Mouse (Mus musculus): ENCODE measurements at regions not wholly inside any gene's neighbourhood (a gene's known extent, or its start where the extent isn't known, plus 50 kb on each side); places are given as distances from the start of the nearest gene placed in this dataset.

DNA sequence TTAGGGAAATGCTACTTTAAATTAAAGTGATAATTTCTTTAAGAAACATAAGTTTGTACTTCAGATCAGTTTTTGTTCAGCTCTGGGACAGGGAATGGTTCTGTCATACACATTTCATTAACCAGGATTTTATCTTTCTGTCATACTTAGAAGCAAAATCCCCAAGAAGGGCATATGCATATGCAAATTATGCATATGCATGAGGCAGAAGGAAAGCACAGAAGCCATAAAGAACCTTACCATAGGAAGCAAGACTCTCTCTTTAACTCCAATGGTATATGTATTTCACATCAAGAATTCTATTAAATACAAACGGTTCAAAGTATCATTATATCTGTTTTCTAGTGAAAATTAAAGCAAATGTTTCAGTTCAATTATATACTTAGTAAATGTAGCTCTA lies 381.5 kb downstream of the Kcnj3 start:
- Histone ChIP-seq H3K4me3 (ENCODE audit: low read depth, low read length) (no peak overlapping the region), H3K9ac (replicated peaks; ENCODE audit: low read depth, low read length) (no peak overlapping the region), H3K27me3 (ENCODE audit: control insufficient read depth, insufficient read depth, low read length) (no peaks in the 10 kb centered on the region), H3K36me3 (ENCODE audit: control insufficient read depth, insufficient read depth, low read length) (no peaks in the 10 kb centered on the region), H3K9me3 (ENCODE audit: control insufficient read depth, low read length) (no peaks in the 10 kb centered on the region), H3K4me1 (ENCODE audit: control insufficient read depth, insufficient read depth, low read length) (no peaks in the 10 kb centered on the region), H3K27ac (ENCODE audit: low read depth, low read length) (no peak overlapping the region), H3K4me2 (ENCODE audit: low read depth, low read length) (no peak overlapping the region)
- ATAC-seq (ENCODE audit: low read depth) = no peak
- WGBS = 73% methylated on average over 1 of the region's 1 CpGs

DNA sequence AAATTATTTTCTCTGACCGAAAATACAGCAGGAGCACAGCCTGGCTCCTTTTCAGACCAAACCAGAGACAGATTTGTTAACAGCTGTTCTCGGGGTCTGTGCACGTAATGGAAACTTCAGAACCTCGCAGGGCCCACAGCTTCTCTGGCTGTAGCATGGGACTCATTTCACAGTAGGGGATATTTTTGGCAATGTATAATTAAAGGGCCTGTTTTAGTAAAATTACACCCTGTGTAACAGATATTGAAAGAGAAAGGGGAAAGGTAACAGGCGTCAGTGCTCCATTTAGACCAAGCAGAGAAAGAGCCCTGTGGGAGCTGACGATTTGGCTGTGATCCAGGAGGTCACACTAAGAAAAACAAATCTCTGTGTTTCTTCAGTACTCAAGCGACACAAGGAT lies 382.4 kb downstream of the Kcnj3 start:
- peak; percentile 93 for ATAC-seq (ENCODE audit: low read depth)

DNA sequence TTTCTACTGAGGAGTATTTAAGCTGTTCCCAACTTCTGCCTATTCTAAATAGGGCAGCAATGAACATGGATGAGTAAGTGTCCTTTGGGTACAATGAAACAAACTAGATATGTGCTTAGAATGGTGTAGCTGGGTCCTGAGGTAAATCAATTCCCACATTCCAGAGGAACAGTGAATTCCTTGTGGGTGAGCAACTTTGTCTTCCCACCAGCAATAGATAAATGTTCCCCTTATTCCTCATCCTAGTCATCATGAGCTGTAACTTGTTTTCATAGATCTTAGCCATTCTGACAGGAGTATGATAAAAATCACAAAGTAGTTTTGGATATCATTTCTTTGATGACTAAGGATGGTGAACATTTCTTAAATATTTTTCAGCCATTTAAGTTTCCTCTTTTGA lies 387.0 kb downstream of the Kcnj3 start:
- Histone ChIP-seq H3K4me1 (ENCODE audit: control insufficient read depth, insufficient read depth, low read length) (no peaks in the 10 kb centered on the region), H3K36me3 (ENCODE audit: control insufficient read depth, insufficient read depth, low read length) (no peaks in the 10 kb centered on the region), H3K9me3 (ENCODE audit: control insufficient read depth, low read length) (no peaks in the 10 kb centered on the region), H3K27ac (ENCODE audit: low read depth, low read length) (no peak overlapping the region), H3K4me2 (ENCODE audit: low read depth, low read length) (no peak overlapping the region), H3K9ac (replicated peaks; ENCODE audit: low read depth, low read length) (no peak overlapping the region), H3K4me3 (ENCODE audit: low read depth, low read length) (no peak overlapping the region), H3K27me3 (ENCODE audit: control insufficient read depth, insufficient read depth, low read length) (no peaks in the 10 kb centered on the region)
- ATAC-seq (ENCODE audit: low read depth) = no peak

More for the DNA sequence above, 382.4 kb downstream of the Kcnj3 start:
- Histone ChIP-seq H3K36me3 (ENCODE audit: control insufficient read depth, insufficient read depth, low read length) (no peaks in the 10 kb centered on the region), H3K27ac (ENCODE audit: low read depth, low read length) (peak overlapping the region; percentile 30; the same call in 1 of the 2 replicates), H3K4me2 (ENCODE audit: low read depth, low read length) (peak overlapping the region; percentile 31; the same call in 1 of the 2 replicates), H3K27me3 (ENCODE audit: control insufficient read depth, insufficient read depth, low read length) (no peaks in the 10 kb centered on the region), H3K4me3 (ENCODE audit: low read depth, low read length) (no peak overlapping the region), H3K4me1 (ENCODE audit: control insufficient read depth, insufficient read depth, low read length) (no peaks in the 10 kb centered on the region), H3K9me3 (ENCODE audit: control insufficient read depth, low read length) (no peaks in the 10 kb centered on the region), H3K9ac (replicated peaks; ENCODE audit: low read depth, low read length) (no peak overlapping the region)
- 15% methylated on average over 7 of the region's 7 CpGs for WGBS

DNA sequence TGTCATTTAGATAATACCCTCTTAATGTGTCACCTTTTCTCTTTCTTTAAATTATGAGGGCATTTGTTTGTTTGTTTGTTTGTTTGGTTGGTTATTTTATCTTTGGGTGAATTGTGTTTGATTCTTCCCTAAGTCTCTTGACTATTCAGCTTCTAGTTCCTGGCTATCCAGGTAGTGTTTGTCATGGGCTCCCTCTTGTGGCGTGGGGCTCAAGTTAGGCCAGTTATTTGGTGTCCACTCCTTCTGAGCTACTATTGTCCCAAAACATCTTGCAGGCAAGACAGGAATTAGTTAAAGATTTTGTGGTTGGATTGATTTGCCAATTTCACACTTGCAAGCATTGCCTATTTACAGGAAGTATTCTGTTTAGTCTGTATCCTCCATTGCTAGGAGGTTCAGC lies 405.8 kb downstream of the Kcnj3 start:
- no peaks in the 10 kb centered on the region for H3K4me1 ChIP-seq (ENCODE audit: control insufficient read depth, insufficient read depth, low read length)
- H3K4me2 ChIP-seq (ENCODE audit: low read depth, low read length) = no peak overlapping the region

DNA sequence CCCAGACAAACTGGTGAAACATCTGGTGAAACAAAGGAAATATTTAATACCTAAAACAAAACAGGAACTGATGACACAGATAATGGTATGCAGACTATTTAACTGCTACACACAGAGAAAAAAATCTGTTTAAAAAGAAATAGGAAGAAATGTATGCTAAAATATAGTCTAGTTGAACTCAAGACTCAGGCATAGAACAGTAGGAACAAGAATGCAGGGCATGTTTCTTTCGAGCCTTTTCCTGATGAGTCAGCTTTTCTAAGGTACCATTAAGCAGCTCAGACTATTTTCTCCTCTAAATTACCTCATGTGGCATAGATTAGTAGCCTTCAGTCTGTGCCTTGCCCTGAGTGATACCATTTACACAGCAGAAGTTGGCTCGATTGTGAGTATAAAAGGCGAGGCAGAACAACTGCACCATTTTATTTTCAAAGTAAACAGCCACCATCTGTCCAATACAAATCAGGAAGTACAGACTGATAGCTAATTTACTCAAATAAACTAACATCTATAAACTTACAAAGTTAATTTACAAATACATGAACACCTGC lies 411.1 kb downstream of the Kcnj3 start:
- no peak overlapping the region for H3K4me2 ChIP-seq (ENCODE audit: low read depth, low read length)
- no peaks in the 10 kb centered on the region for H3K36me3 ChIP-seq (ENCODE audit: control insufficient read depth, insufficient read depth, low read length)
- no peaks in the 10 kb centered on the region for H3K4me1 ChIP-seq (ENCODE audit: control insufficient read depth, insufficient read depth, low read length)
- no peak overlapping the region for H3K4me3 ChIP-seq (ENCODE audit: low read depth, low read length)
- 48% methylated on average over 3 of the region's 3 CpGs for WGBS
- no peak overlapping the region for H3K27ac ChIP-seq (ENCODE audit: low read depth, low read length)
- H3K9me3 ChIP-seq (ENCODE audit: control insufficient read depth, low read length) = no peaks in the 10 kb centered on the region
- no peak overlapping the region for H3K9ac ChIP-seq (replicated peaks; ENCODE audit: low read depth, low read length)
- ATAC-seq (ENCODE audit: low read depth) = no peak
- H3K27me3 ChIP-seq (ENCODE audit: control insufficient read depth, insufficient read depth, low read length) = no peaks in the 10 kb centered on the region

More for the DNA sequence above, 405.8 kb downstream of the Kcnj3 start:
- WGBS = 56% methylated on average over 1 of the region's 1 CpGs
- H3K9me3 ChIP-seq (ENCODE audit: control insufficient read depth, low read length) = no peaks in the 10 kb centered on the region
- H3K9ac ChIP-seq (replicated peaks; ENCODE audit: low read depth, low read length) = no peak overlapping the region
- H3K27me3 ChIP-seq (ENCODE audit: control insufficient read depth, insufficient read depth, low read length) = no peaks in the 10 kb centered on the region
- no peak overlapping the region for H3K4me3 ChIP-seq (ENCODE audit: low read depth, low read length)
- no peak for ATAC-seq (ENCODE audit: low read depth)
- no peak overlapping the region for H3K27ac ChIP-seq (ENCODE audit: low read depth, low read length)
- no peaks in the 10 kb centered on the region for H3K36me3 ChIP-seq (ENCODE audit: control insufficient read depth, insufficient read depth, low read length)

DNA sequence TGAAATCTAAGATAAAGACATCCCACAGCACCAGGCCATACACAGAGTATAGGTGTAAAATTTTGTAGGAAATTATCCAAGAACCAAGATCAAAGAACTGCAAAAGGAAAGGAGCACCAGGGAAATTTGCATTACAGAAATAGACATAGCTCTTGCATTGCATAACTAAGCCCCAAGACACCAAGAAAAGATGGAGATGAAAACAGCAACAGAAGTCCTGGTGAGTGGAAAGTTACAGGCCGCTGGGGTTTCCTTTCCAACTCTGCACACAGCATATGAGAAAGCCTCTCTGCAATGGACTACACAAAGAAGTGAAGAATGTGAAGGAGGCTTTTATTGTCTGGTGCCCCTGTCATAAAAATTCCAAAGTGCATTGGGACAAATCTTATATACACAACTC lies 426.7 kb downstream of the Kcnj3 start:
- Histone ChIP-seq H3K9ac (replicated peaks; ENCODE audit: low read depth, low read length) (no peak overlapping the region), H3K4me3 (ENCODE audit: low read depth, low read length) (no peak overlapping the region), H3K36me3 (ENCODE audit: control insufficient read depth, insufficient read depth, low read length) (no peaks in the 10 kb centered on the region), H3K4me1 (ENCODE audit: control insufficient read depth, insufficient read depth, low read length) (no peaks in the 10 kb centered on the region), H3K27me3 (ENCODE audit: control insufficient read depth, insufficient read depth, low read length) (no peaks in the 10 kb centered on the region), H3K4me2 (ENCODE audit: low read depth, low read length) (no peak overlapping the region), H3K9me3 (ENCODE audit: control insufficient read depth, low read length) (no peaks in the 10 kb centered on the region), H3K27ac (ENCODE audit: low read depth, low read length) (no peak overlapping the region)
- WGBS = 39% methylated on average over 1 of the region's 1 CpGs
- no peak for ATAC-seq (ENCODE audit: low read depth)

DNA sequence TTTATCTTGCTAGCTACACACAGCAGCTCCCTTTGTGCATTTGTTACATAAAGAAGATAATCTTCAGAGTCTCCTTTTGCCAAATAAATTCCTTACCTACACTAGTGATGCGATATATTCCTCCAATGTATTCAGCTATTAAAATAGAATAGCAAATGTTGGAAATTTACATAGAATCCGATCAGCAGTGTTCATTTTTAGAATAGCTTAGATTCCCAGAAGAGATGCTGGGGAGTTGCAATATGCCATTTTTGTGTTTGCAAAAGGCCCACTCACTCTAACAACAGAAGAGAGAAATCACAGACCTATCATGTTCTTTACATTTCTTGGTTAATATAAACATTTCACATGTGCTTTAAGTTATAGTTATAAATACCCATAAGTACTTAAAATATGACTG lies 454.2 kb downstream of the Kcnj3 start:
- 80% methylated on average over 2 of the region's 2 CpGs for WGBS

DNA sequence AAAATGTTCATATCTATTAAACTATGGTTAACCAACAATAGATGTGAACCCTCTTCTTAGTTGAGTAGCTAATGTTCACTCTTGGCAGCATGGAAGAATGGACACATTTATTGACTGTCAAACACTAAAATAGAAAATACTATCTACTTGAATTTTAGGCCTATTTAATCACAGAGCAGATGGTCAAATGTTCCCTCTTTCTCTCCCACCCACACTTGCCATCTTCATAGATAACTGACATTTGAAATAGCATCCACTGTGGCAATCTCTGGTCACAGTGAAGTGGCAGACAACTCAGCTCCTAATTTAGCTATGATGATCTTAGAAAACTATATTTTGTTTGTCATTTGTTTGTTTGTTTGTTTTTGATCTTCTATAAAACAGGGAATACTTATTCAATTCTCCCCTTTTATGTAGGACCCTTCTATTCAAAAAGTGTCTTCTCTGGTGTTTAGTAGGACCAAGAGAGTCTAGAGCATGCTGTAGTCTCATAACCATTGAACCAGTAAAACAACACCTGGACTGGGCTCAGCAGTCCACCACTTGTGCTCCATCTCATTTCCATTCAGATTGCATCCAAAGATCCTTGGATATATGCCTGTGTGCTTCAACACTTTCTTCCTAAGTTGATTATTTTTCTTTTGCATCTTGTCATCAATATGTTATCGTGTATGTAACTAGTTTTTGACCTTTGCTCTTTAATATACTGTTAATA lies 457.2 kb downstream of the Kcnj3 start:
- no peak for ATAC-seq (ENCODE audit: low read depth)
- Histone ChIP-seq H3K27me3 (ENCODE audit: control insufficient read depth, insufficient read depth, low read length) (no peaks in the 10 kb centered on the region), H3K27ac (ENCODE audit: low read depth, low read length) (no peak overlapping the region), H3K36me3 (ENCODE audit: control insufficient read depth, insufficient read depth, low read length) (no peaks in the 10 kb centered on the region), H3K9me3 (ENCODE audit: control insufficient read depth, low read length) (no peaks in the 10 kb centered on the region), H3K4me2 (ENCODE audit: low read depth, low read length) (no peak overlapping the region), H3K4me1 (ENCODE audit: control insufficient read depth, insufficient read depth, low read length) (no peaks in the 10 kb centered on the region), H3K4me3 (ENCODE audit: low read depth, low read length) (no peak overlapping the region), H3K9ac (replicated peaks; ENCODE audit: low read depth, low read length) (no peak overlapping the region)
- 62% methylated on average over 1 of the region's 1 CpGs for WGBS

More for the DNA sequence above, 454.2 kb downstream of the Kcnj3 start:
- Histone ChIP-seq H3K27me3 (ENCODE audit: control insufficient read depth, insufficient read depth, low read length) (no peaks in the 10 kb centered on the region), H3K27ac (ENCODE audit: low read depth, low read length) (no peak overlapping the region), H3K4me1 (ENCODE audit: control insufficient read depth, insufficient read depth, low read length) (no peaks in the 10 kb centered on the region), H3K4me3 (ENCODE audit: low read depth, low read length) (no peak overlapping the region), H3K4me2 (ENCODE audit: low read depth, low read length) (no peak overlapping the region), H3K36me3 (ENCODE audit: control insufficient read depth, insufficient read depth, low read length) (no peaks in the 10 kb centered on the region), H3K9ac (replicated peaks; ENCODE audit: low read depth, low read length) (no peak overlapping the region), H3K9me3 (ENCODE audit: control insufficient read depth, low read length) (no peaks in the 10 kb centered on the region)
- ATAC-seq (ENCODE audit: low read depth) = no peak

DNA sequence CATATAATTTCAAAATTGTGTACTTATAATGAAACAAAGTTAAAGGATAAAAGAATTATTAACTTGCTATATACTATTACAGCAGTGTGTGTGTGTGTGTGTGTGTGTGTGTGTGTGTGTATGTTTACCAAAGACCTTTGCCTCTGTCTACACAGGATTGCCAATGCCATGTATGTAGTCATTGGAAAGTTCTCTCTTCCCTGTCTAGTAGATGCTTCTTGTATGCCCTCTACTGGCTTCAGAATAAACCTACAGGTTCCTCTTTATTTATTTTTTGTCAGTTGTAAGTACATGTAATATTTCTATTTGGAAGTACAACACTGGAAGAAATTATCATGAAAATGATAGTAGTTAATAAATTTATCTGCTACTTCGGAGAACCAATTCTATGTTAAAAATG lies 484.5 kb downstream of the Kcnj3 start:
- no peaks in the 10 kb centered on the region for H3K9me3 ChIP-seq (ENCODE audit: control insufficient read depth, low read length)
- H3K27me3 ChIP-seq (ENCODE audit: control insufficient read depth, insufficient read depth, low read length) = no peaks in the 10 kb centered on the region
- H3K4me1 ChIP-seq (ENCODE audit: control insufficient read depth, insufficient read depth, low read length) = no peaks in the 10 kb centered on the region
- WGBS = 89% methylated on average over 1 of the region's 1 CpGs
- H3K9ac ChIP-seq (replicated peaks; ENCODE audit: low read depth, low read length) = no peak overlapping the region
- no peak overlapping the region for H3K4me2 ChIP-seq (ENCODE audit: low read depth, low read length)
- no peak overlapping the region for H3K4me3 ChIP-seq (ENCODE audit: low read depth, low read length)
- no peak overlapping the region for H3K27ac ChIP-seq (ENCODE audit: low read depth, low read length)
- peak; percentile 80; the same call in 1 of the 2 replicates for ATAC-seq (ENCODE audit: low read depth)
- H3K36me3 ChIP-seq (ENCODE audit: control insufficient read depth, insufficient read depth, low read length) = no peaks in the 10 kb centered on the region

Measured in neural tube, embryonic 14.5 days (tissue).